Mouse (Mus musculus) C2C12 (cell line): Measurements from ENCODE around the gene Igfbp4. TPM values are rescaled to one million over a fixed set of nuclear protein-coding genes. Genes with fewer than 3 reads are reported as not detected.

ENCODE experiments used
- H3K27me3 ChIP-seq: one replicate; pipeline ENCODE4 v1.6.1; 2011; ENCODE audit not compliant: control insufficient read depth, insufficient read depth, insufficient read length
- H3K36me3 ChIP-seq: one replicate; pipeline ENCODE4 v1.6.1; 2011; ENCODE audit not compliant: control insufficient read depth, insufficient read depth
- H3K4me3 ChIP-seq: one replicate; pipeline ENCODE4 v1.5.1; 2011; ENCODE audit warnings: mild to moderate bottlenecking, control low read depth; ENCODE audit not compliant: poor library complexity, insufficient read depth, severe bottlenecking
- H3K79me2 ChIP-seq: one replicate; pipeline ENCODE4 v1.6.1; 2011; ENCODE audit not compliant: control insufficient read depth, insufficient read depth
- H3K79me3 ChIP-seq: one replicate; pipeline ENCODE4 v1.6.1; 2011; ENCODE audit warnings: low read depth, control low read depth
- H3ac ChIP-seq: one replicate; pipeline ENCODE3; 2011; ENCODE audit warnings: low read depth; ENCODE audit not compliant: control insufficient read depth, insufficient read length
- CEBPB ChIP-seq: IDR thresholded peaks from one replicate; pipeline ENCODE4 v1.6.1; 2011; ENCODE audit warnings: low read depth, mild to moderate bottlenecking, control low read depth, moderate library complexity
- CTCF ChIP-seq: IDR thresholded peaks from one replicate; pipeline ENCODE4 v1.5.1; 2011; ENCODE audit not compliant: control insufficient read depth, insufficient read depth, insufficient read length
- FOSL1 ChIP-seq: IDR thresholded peaks from one replicate; pipeline ENCODE4 v1.8.0; 2011; ENCODE audit warnings: mild to moderate bottlenecking, low read length; ENCODE audit not compliant: poor library complexity, insufficient read depth, severe bottlenecking
- MAX ChIP-seq: IDR thresholded peaks from one replicate; pipeline ENCODE4 v1.6.1; 2011; ENCODE audit warnings: mild to moderate bottlenecking, control low read depth
- MYOD1 ChIP-seq: IDR thresholded peaks from one replicate; pipeline ENCODE4 v1.6.1; 2011; ENCODE audit warnings: low read depth; ENCODE audit not compliant: control insufficient read depth, insufficient read length
- MYOG ChIP-seq: IDR thresholded peaks from one replicate; pipeline ENCODE4 v1.6.1; 2011; ENCODE audit not compliant: control insufficient read depth, insufficient read length; ENCODE audit errors: extremely low read depth
- USF1 ChIP-seq: IDR thresholded peaks from one replicate; pipeline ENCODE4 v1.6.1; 2011; ENCODE audit warnings: low read depth, mild to moderate bottlenecking, control low read depth, moderate library complexity
- polyA plus RNA-seq: library from polyadenylated mRNA; unstranded; fragments of >200 nt; fragmentation: generic; extraction: Trizol; gene quantifications from one replicate; pipeline ENCODE4 v1.2.1, GENCODE M21; 2012; ENCODE audit warnings: missing spikeins

Igfbp4 gene
- polyA plus RNA-seq, 1 experiment, result 38.5 TPM

- Histone ChIP-seq H3ac (no peak overlapping the region), H3K4me3 (no peak overlapping the region), H3K36me3 (no peaks in the 10 kb centered on the region), H3K27me3 (no peaks in the 10 kb centered on the region), H3K79me2 (no peaks in the 10 kb centered on the region), H3K79me3 (no peaks in the 10 kb centered on the region)
- TF ChIP-seq USF1 (no peak), MYOD1 (no peak), FOSL1 (no peak), MYOG (no peak), CEBPB (no peak), CTCF (no peak), MAX (no peak)
Observed at GRCm38 (mm10) chr11:99055143-99055542, 14.1 kb downstream of the Igfbp4 start.

- TF ChIP-seq MYOD1 (no peak), CTCF (no peak), USF1 (no peak), FOSL1 (no peak), MAX (no peak), CEBPB (no peak), MYOG (no peak)
- Histone ChIP-seq H3K79me2 (no peaks in the 10 kb centered on the region), H3K36me3 (no peaks in the 10 kb centered on the region), H3K4me3 (no peak overlapping the region), H3K79me3 (no peaks in the 10 kb centered on the region), H3K27me3 (no peaks in the 10 kb centered on the region), H3ac (no peak overlapping the region)
Observed at GRCm38 (mm10) chr11:99055571-99056452, 14.8 kb downstream of the Igfbp4 start.

GRCm38 (mm10) chr11:99060435-99060834, 19.4 kb downstream of the Igfbp4 start:
- Histone ChIP-seq H3ac (no peak overlapping the region), H3K4me3 (no peak overlapping the region), H3K27me3 (no peaks in the 10 kb centered on the region), H3K79me2 (no peaks in the 10 kb centered on the region), H3K79me3 (no peaks in the 10 kb centered on the region), H3K36me3 (no peaks in the 10 kb centered on the region)
- TF ChIP-seq FOSL1, result no peak
- no peak for TF ChIP-seq CEBPB
- TF ChIP-seq MAX, result no peak
- no peak for TF ChIP-seq MYOD1
- TF ChIP-seq MYOG, result no peak
- TF ChIP-seq CTCF, result no peak
- TF ChIP-seq USF1, result no peak

- H3K36me3 ChIP-seq, result no peaks in the 10 kb centered on the region
- TF ChIP-seq MAX (no peak), MYOG (no peak), CEBPB (no peak), MYOD1 (no peak), CTCF (no peak), USF1 (no peak), FOSL1 (no peak)
- H3K27me3 ChIP-seq, result no peaks in the 10 kb centered on the region
- no peaks in the 10 kb centered on the region for H3K79me2 ChIP-seq
- H3K4me3 ChIP-seq, result no peak overlapping the region
- no peak overlapping the region for H3ac ChIP-seq
- no peaks in the 10 kb centered on the region for H3K79me3 ChIP-seq
Observed at GRCm38 (mm10) chr11:99062661-99063060, 21.6 kb downstream of the Igfbp4 start.

DNA sequence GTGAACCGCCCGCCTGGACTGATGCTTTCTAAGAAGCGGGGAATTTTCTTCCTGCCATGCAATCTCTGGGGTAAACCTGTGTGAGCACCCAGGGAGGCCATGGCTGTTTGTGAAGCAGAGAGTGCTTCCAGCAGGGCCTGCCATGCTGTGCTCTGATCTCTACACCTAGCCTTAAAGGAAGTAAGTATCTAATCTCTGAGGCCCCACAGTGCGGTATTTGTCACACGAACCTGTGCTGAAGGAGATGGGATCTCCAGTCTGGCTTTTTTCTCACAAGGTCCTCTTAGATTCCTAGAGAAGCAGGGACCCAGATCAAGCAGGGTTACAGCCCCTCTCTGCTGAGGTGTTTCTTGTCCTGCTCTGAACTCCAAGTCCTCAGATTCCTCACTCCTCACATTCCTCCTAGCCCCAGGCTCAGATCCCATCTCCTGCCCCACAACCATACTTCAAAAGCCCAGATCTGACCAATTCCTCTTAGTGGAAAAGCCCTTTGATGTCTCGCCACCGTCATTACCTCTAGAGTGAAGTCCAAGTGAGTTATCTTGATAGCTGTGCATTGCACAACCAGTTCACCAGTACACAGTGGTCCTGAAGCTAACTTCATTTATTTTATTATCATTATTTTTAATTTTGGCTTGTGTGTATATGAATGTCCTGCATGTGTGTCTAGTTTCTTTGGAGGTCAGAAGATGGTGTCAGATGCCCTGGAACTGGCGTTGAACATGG, 22.5 kb downstream of the Igfbp4 start:
- H3K79me2 ChIP-seq, result no peaks in the 10 kb centered on the region
- H3K36me3 ChIP-seq, result no peaks in the 10 kb centered on the region
- no peaks in the 10 kb centered on the region for H3K79me3 ChIP-seq
- TF ChIP-seq MAX (no peak), CEBPB (no peak), MYOG (no peak), USF1 (no peak), CTCF (no peak), MYOD1 (no peak), FOSL1 (no peak)
- H3ac ChIP-seq, result no peak overlapping the region
- H3K27me3 ChIP-seq, result no peaks in the 10 kb centered on the region
- no peak overlapping the region for H3K4me3 ChIP-seq
